Mouse (Mus musculus): Measurements from ENCODE around the gene Ube2cbp.

GRCm38 (mm10) chr9:86281147-86281467, 183.6 kb downstream of the Ube2cbp start:
- TF ChIP-seq CTCF (IDR thresholded peaks at IDR 0.05; ENCODE audit: extremely low read depth, insufficient read depth, low read length): no peak
- TF ChIP-seq POLR2A (IDR thresholded peaks at IDR 0.05; ENCODE audit: extremely low read depth, insufficient read depth, low read length): no peak
